Mouse (Mus musculus) bone marrow, adult 2 months (tissue): ENCODE results near the gene Pwwp2a. TPM values are rescaled to one million over a fixed set of nuclear protein-coding genes. Genes with fewer than 3 reads are reported as not detected.

ENCODE experiments used
- H3K27ac ChIP-seq: fragments of 200-500 bp; 2 replicates; pipeline ENCODE4 v1.5.1; 2012; ENCODE audit warnings: low read depth, mild to moderate bottlenecking, control low read depth, inconsistent platforms, low read length; ENCODE audit not compliant: control insufficient read depth, poor library complexity, insufficient read depth
- H3K4me1 ChIP-seq: fragments of 200-500 bp; 2 replicates; pipeline ENCODE4 v1.6.1; 2011; ENCODE audit warnings: low read length; ENCODE audit not compliant: control insufficient read depth, insufficient read depth
- H3K4me3 ChIP-seq: fragments of 200-500 bp; replicated peaks from 2 replicates; pipeline ENCODE3; 2011; ENCODE audit warnings: mild to moderate bottlenecking, low read depth, low read length, control low read depth; ENCODE audit not compliant: control insufficient read depth
- CTCF ChIP-seq: fragments of 200-500 bp; IDR thresholded peaks from 2 replicates; pipeline ENCODE4 v1.5.1; 2011; ENCODE audit warnings: low read length, control low read depth; ENCODE audit not compliant: control insufficient read depth, insufficient read depth
- POLR2A ChIP-seq: fragments of 200-500 bp; IDR thresholded peaks from 2 replicates; pipeline ENCODE4 v1.6.1; 2011; ENCODE audit warnings: low read depth, mild to moderate bottlenecking, control low read depth, low read length, borderline replicate concordance; ENCODE audit not compliant: control insufficient read depth
- WGBS: fragments of 180-500 bp; shearing (Covaris S2); methylation state at CpG from one replicate; pipeline ENCODE4 v1.1.7; 2018; 5-methylcytosine and 5-hydroxymethylcytosine counted together
- polyA plus RNA-seq: library from polyadenylated mRNA; stranded (reverse); fragments of >200 nt; gene quantifications from 2 replicates; pipeline ENCODE4 v1.2.4, GENCODE M21; 2011; ENCODE audit warnings: low replicate concordance; ENCODE audit not compliant: missing spikeins, insufficient read depth, insufficient read length

Pwwp2a gene
- polyA plus RNA-seq, 1 experiment = 24.9 TPM

GRCm38 (mm10) chr11:43703552-43703951 is 21.8 kb downstream of the Pwwp2a start:
- TF ChIP-seq CTCF (no peak), POLR2A (no peak)
- no peak overlapping the region for H3K4me3 ChIP-seq
- WGBS = 32% methylated on average over 1 of the region's 1 CpGs
- H3K27ac ChIP-seq = no peak overlapping the region
- H3K4me1 ChIP-seq = no peaks in the 10 kb centered on the region; the same call in 1 of the 2 replicates

- TF ChIP-seq CTCF (no peak), POLR2A (no peak)
- Histone ChIP-seq H3K27ac (no peak overlapping the region), H3K4me3 (no peak overlapping the region), H3K4me1 (no peaks in the 10 kb centered on the region; the same call in 1 of the 2 replicates)
- 78% methylated on average over 10 of the region's 10 CpGs for WGBS
These were observed 24.0 kb downstream of the Pwwp2a start for GRCm38 (mm10) chr11:43705751-43706150.

GRCm38 (mm10) chr11:43708409-43708808 is 26.6 kb downstream of the Pwwp2a start:
- Histone ChIP-seq H3K4me3 (no peak overlapping the region), H3K27ac (no peak overlapping the region), H3K4me1 (no peaks in the 10 kb centered on the region; the same call in 1 of the 2 replicates)
- TF ChIP-seq CTCF (no peak), POLR2A (no peak)
- 61% methylated on average over 2 of the region's 2 CpGs for WGBS

DNA sequence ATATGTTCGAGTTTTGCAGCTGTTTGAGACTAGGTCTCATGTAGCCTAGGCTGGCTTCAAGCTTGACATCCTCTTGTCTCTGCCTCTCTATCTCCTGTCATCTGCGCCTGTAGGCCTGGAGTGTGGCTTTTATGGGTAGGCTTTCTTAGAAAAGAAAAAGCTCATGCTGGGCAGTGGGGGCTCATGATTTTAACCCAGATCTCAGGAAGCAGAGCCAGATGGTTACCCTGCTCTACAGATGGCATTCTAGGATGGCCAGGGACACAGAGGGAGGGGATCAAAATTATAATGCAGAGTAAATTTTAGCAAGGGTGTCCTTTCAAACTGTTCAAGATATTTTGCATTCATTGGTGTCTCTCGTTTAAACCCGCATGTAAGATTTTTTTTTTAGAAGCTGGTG is 30.4 kb downstream of the Pwwp2a start:
- no peak overlapping the region for H3K4me3 ChIP-seq
- no peak for TF ChIP-seq CTCF
- no peak for TF ChIP-seq POLR2A
- WGBS = 85% methylated on average over 4 of the region's 4 CpGs
- H3K4me1 ChIP-seq = no peaks in the 10 kb centered on the region
- H3K27ac ChIP-seq = no peak overlapping the region

DNA sequence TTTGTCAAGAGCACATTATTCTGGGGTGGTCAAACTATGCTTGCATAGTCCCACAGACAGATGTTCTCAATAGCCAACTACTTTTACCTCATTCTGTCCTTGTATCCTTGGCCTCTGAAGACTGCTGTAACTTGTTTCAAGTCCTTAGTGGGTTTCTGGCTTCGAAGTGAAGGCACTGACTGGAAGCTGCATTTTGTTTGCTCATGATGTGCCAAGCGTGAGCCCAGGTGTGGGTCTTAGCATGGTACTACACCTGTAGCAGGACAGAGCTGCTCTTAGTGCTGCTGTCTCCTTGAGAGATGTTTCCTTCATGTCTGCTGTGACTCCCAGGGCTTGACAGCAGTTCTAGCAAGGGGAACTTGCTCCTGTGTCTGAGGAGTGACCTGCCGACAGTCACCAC is 41.6 kb downstream of the Pwwp2a start:
- Histone ChIP-seq H3K27ac (no peak overlapping the region), H3K4me1 (no peaks in the 10 kb centered on the region; the same call in 1 of the 2 replicates), H3K4me3 (no peak overlapping the region)
- WGBS = 84% methylated on average over 3 of the region's 3 CpGs
- TF ChIP-seq POLR2A (no peak), CTCF (no peak)

DNA sequence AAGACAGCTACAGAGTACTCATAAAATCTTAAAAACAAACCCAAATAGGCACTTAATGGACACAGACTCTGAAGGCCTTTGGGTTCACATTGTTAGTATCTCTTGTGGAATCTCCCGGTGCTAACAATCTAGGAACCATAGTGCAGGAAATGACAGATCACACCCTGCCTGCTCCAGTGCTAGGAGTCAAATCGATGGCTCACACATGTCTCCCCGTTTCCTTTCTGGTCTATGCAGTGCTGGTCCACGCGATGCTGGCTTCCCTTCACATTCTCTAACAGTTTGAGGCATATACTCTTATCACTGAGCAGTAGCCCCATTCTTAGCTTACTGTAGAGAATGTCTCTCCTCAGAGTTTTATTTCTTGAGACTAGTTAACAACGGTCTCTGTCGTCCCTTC is 46.0 kb downstream of the Pwwp2a start:
- H3K4me3 ChIP-seq = no peak overlapping the region
- TF ChIP-seq CTCF (no peak), POLR2A (no peak)
- H3K4me1 ChIP-seq = peaks cover 1% of the 10 kb centered on the region; the same call in 1 of the 2 replicates
- 6% methylated on average over 7 of the region's 7 CpGs for WGBS
- H3K27ac ChIP-seq = no peak overlapping the region

- Histone ChIP-seq H3K4me3 (no peak overlapping the region), H3K27ac (no peak overlapping the region), H3K4me1 (peaks cover 1% of the 10 kb centered on the region; the same call in 1 of the 2 replicates)
- TF ChIP-seq POLR2A (no peak), CTCF (no peak)
- whole genome bisulfite sequencing = 7% methylated on average over 7 of the region's 7 CpGs
These were observed 47.0 kb downstream of the Pwwp2a start for GRCm38 (mm10) chr11:43728737-43729301.

DNA sequence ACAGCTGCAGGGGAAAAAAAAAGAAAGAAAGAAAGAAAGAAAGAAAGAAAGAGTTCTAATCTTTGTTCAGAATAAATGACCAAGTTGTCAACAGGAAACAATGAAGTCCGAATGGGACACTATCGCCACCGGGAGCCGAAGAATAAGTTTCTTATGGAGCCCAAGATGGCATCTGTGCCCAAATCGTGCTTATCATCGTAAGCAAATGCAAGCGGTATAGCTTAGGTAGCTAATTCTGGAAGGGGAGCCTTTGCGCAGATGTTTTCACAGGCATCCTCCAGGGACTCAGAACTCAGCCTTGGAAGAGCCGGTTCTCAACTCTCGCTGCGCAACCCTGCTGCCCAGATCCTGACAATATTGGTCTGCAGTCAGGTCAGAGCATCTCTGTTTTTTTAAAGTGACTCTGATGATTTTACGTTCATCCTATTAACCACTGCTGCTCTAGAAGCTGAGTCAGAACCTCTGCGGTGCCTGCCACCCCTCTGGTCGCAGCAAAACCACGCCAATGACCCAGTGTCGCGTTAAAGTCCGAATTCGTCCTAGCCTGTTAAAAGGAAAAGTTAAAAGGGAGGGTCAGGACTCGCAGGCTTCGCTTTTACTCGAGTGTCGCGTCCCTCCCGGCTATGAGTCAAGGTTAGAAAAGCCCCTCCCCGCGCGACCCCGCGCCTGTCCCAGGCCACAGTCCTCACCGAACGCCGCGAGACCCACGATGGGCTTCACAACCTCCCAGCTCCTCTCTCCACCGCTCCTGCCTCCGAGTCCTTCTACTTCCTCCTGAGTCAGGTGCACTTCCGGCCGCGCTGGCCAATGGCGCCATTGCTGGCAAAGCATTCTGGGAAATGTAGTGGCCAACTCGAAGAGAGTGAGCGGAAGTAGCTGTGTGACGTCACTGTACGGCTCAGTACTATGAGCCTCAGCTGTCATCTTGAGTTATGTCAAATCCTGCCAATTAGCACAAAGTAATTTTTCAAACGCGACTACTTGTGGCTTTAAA is 65.7 kb downstream of the Pwwp2a start, which contains the start of gene Ttc1:
Gene Ttc1, minus strand, starts transcription at position 776 of the 994 bp plus-strand sequence.
- Histone ChIP-seq H3K4me3 (peak within 1 kb of the TSS; percentile 88), H3K27ac (peak within 1 kb of the TSS; percentile 35), H3K4me1 (no peaks in the 10 kb centered on the region; the same call in 1 of the 2 replicates)
- WGBS = 1% methylated on average over 47 of the region's 47 CpGs
- no peak for TF ChIP-seq CTCF
- TF ChIP-seq POLR2A = peak; percentile 93

DNA sequence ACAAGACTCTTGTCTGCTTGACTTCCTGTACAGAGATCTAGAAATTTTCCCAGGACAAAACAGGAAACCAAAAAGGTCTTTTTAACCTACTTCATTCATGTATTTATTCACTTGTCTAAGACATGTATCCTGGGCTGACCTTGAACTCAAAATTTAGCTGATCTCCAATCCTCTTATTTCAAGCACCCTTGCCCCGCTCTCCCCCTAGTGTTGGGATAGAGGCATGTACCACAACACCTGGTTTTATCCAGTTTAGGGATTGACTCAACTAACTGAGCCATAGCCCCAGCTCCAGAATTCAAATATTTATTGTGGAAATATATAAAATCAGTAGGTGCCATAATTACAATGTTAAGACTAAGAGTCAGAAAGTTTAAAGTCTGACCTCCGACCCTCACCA is 69.7 kb downstream of the Pwwp2a start:
- 81% methylated on average over 2 of the region's 2 CpGs for WGBS

More for the DNA sequence above, 69.7 kb downstream of the Pwwp2a start:
- Histone ChIP-seq H3K4me3 (no peak overlapping the region), H3K4me1 (no peaks in the 10 kb centered on the region; the same call in 1 of the 2 replicates), H3K27ac (no peak overlapping the region)
- TF ChIP-seq POLR2A = no peak
- no peak for TF ChIP-seq CTCF
